Mouse (Mus musculus) T-helper 2 cell (primary cell): ENCODE results near the gene Tspan31.

Experiments
- in situ Hi-C: fragments of 300-600 bp; cut with MboI, MseI; formaldehyde crosslinking; loops from one replicate; pipeline ENCODE4 v1.15.1; 2025; ENCODE audit warnings: high pct_unique_total_duplicates

The Tspan31 gene

GRCm38 (mm10) chr10:127085052-127085451, 15.0 kb upstream of the Tspan31 start:
- in situ Hi-C loops = no loop called here

GRCm38 (mm10) chr10:127083915-127084306, 13.8 kb upstream of the Tspan31 start:
- in situ Hi-C loops = no loop called here

GRCm38 (mm10) chr10:127083292-127083914, 13.3 kb upstream of the Tspan31 start:
- in situ Hi-C loops = no loop called here

GRCm38 (mm10) chr10:127081996-127082620, 12.0 kb upstream of the Tspan31 start:
- in situ Hi-C loops = no loop called here

- in situ Hi-C loops = no loop called here
Measured at GRCm38 (mm10) chr10:127080901-127081780, 11.1 kb upstream of the Tspan31 start.

GRCm38 (mm10) chr10:127079665-127080391, 9.8 kb upstream of the Tspan31 start:
- in situ Hi-C loops = loop anchor here (5.0 to 10.0 kb wide), 2 partner anchors 32 to 1295 kb away; partner anchors contain the start of gene Ankrd52

- in situ Hi-C loops = loop anchor here (5.0 to 10.0 kb wide), 2 partner anchors 33 to 1296 kb away; partner anchors contain the start of gene Ankrd52
Measured at GRCm38 (mm10) chr10:127078677-127079575, 8.9 kb upstream of the Tspan31 start.

- in situ Hi-C loops = loop anchor here (5.0 to 10.0 kb wide), 2 partner anchors 34 to 1297 kb away; partner anchors contain the start of gene Ankrd52
Measured at GRCm38 (mm10) chr10:127078001-127078676, 8.1 kb upstream of the Tspan31 start.

GRCm38 (mm10) chr10:127077515-127077914, 7.5 kb upstream of the Tspan31 start:
- in situ Hi-C loops = loop anchor here (5.0 to 10.0 kb wide), 2 partner anchors 35 to 1297 kb away; partner anchors contain the start of gene Ankrd52

GRCm38 (mm10) chr10:127076082-127076481, 6.0 kb upstream of the Tspan31 start:
- in situ Hi-C loops = loop anchor here (5.0 to 10.0 kb wide), 2 partner anchors 36 to 1299 kb away; partner anchors contain the start of gene Ankrd52

GRCm38 (mm10) chr10:127075651-127076050, 5.6 kb upstream of the Tspan31 start:
- in situ Hi-C loops = loop anchor here (5.0 to 10.0 kb wide), 2 partner anchors 37 to 1299 kb away; partner anchors contain the start of gene Ankrd52

GRCm38 (mm10) chr10:127075080-127075479, 5.0 kb upstream of the Tspan31 start, which contains the start of gene Agap2:
Agap2 (plus strand) TSS chr10:127075284.
- in situ Hi-C loops = loop anchor here (5.0 to 10.0 kb wide), 2 partner anchors 37 to 1300 kb away; partner anchors contain the start of gene Ankrd52

GRCm38 (mm10) chr10:127073981-127074380, 3.9 kb upstream of the Tspan31 start:
- in situ Hi-C loops = loop anchor here (10.0 kb wide), 1 partner anchor 1301 kb away; the partner anchor contains the start of gene Ankrd52

- in situ Hi-C loops = loop anchor here (10.0 kb wide), 1 partner anchor 1302 kb away; the partner anchor contains the start of gene Ankrd52
Measured at GRCm38 (mm10) chr10:127072969-127073368, 2.9 kb upstream of the Tspan31 start.

GRCm38 (mm10) chr10:127072270-127072669, 2.2 kb upstream of the Tspan31 start:
- in situ Hi-C loops = loop anchor here (10.0 kb wide), 1 partner anchor 1303 kb away; the partner anchor contains the start of gene Ankrd52

GRCm38 (mm10) chr10:127071203-127071602, 1.1 kb upstream of the Tspan31 start:
- in situ Hi-C loops = loop anchor here (10.0 kb wide), 1 partner anchor 1304 kb away; the partner anchor contains the start of gene Ankrd52

GRCm38 (mm10) chr10:127069281-127070189, 529 bp downstream of the Tspan31 start:
- in situ Hi-C loops = loop anchor here (10.0 kb wide), 1 partner anchor 1305 kb away; the partner anchor contains the start of gene Ankrd52
